Mouse (Mus musculus) c-Kit-positive CD71-negative TER-119-negative erythroid progenitor cells, embryonic 14.5 days (primary cell): ENCODE data around the gene Stk38.
A peak's percentile ranks its signal among the peaks of the same experiment; 100 is the strongest.

Source experiments
- DNase-seq: peaks from one replicate; pipeline ENCODE4 v3.0.0-alpha.2; 2013; ENCODE audit warnings: low read depth

Stk38 gene

GRCm38 (mm10) chr17:28951831-28952799 is 55.7 kb downstream of the Stk38 start, which contains the start of gene Kctd20:
Kctd20 (plus strand) TSS chr17:28951950.
- DNase-seq = peak; percentile 81

GRCm38 (mm10) chr17:28950751-28951150 is 57.0 kb downstream of the Stk38 start:
- no peak for DNase-seq

- no peak for DNase-seq
Measured at GRCm38 (mm10) chr17:28948661-28949060, 59.1 kb downstream of the Stk38 start.

GRCm38 (mm10) chr17:28947011-28947939 is 60.5 kb downstream of the Stk38 start:
- no peak for DNase-seq

- no peak for DNase-seq
Measured at GRCm38 (mm10) chr17:28944481-28944880, 63.3 kb downstream of the Stk38 start.

- no peak for DNase-seq
Measured at GRCm38 (mm10) chr17:28943740-28944139, 64.1 kb downstream of the Stk38 start, which contains the start of gene Pxt1. Pxt1 (minus strand) TSS chr17:28943840.

- no peak for DNase-seq
Measured at GRCm38 (mm10) chr17:28942101-28942500, 65.7 kb downstream of the Stk38 start.

- DNase-seq = no peak
Measured at GRCm38 (mm10) chr17:28940776-28941555, 66.8 kb downstream of the Stk38 start.

- DNase-seq = no peak
Measured at GRCm38 (mm10) chr17:28936622-28937345, 71.0 kb downstream of the Stk38 start.

- DNase-seq = no peak
Measured at GRCm38 (mm10) chr17:28936133-28936532, 71.7 kb downstream of the Stk38 start.

GRCm38 (mm10) chr17:28934120-28934916 is 73.5 kb downstream of the Stk38 start:
- no peak for DNase-seq

- DNase-seq = no peak
Measured at GRCm38 (mm10) chr17:28932274-28932673, 75.5 kb downstream of the Stk38 start.

- no peak for DNase-seq
Measured at GRCm38 (mm10) chr17:28931436-28932211, 76.2 kb downstream of the Stk38 start.

- no peak for DNase-seq
Measured at GRCm38 (mm10) chr17:28930392-28931074, 77.3 kb downstream of the Stk38 start.

GRCm38 (mm10) chr17:28929369-28929768 is 78.4 kb downstream of the Stk38 start:
- no peak for DNase-seq

- no peak for DNase-seq
Measured at GRCm38 (mm10) chr17:28928004-28928403, 79.8 kb downstream of the Stk38 start.

GRCm38 (mm10) chr17:28926866-28927635 is 80.7 kb downstream of the Stk38 start:
- DNase-seq = no peak

- DNase-seq = peak; percentile 60
Measured at GRCm38 (mm10) chr17:28926380-28926779, 81.4 kb downstream of the Stk38 start.
